Mouse (Mus musculus): ENCODE data around the gene F5. TPM values are rescaled to one million over a fixed set of nuclear protein-coding genes. Genes with fewer than 3 reads are reported as not detected.

The F5 gene
- polyA plus RNA-seq, 1 experiment from 2014 or later, result 0.25 TPM

GRCm38 (mm10) chr1:164235078-164235477 lies 83.4 kb downstream of the F5 start:
- Histone ChIP-seq H3K9ac (ENCODE audit: low read length) (no peak overlapping the region), H3K4me2 (no peak overlapping the region)

GRCm38 (mm10) chr1:164236078-164236477 lies 84.4 kb downstream of the F5 start:
- Histone ChIP-seq H3K4me1 (ENCODE audit: control insufficient read depth, insufficient read depth, low read length) (no peaks in the 10 kb centered on the region), H3K4me2 (no peak overlapping the region), H3K9ac (ENCODE audit: low read length) (no peak overlapping the region), H3K27ac (ENCODE audit: low read depth, low read length) (no peak overlapping the region), H3K27me3 (ENCODE audit: control insufficient read depth, insufficient read depth, low read length) (no peaks in the 10 kb centered on the region), H3K36me3 (ENCODE audit: control insufficient read depth, insufficient read depth, low read length) (no peaks in the 10 kb centered on the region), H3K4me3 (ENCODE audit: low read depth, low read length) (no peak overlapping the region), H3K9me3 (ENCODE audit: control insufficient read depth, low read length) (no peaks in the 10 kb centered on the region)
- 51% methylated on average over 7 of the region's 7 CpGs for WGBS
- DNase-seq (ENCODE audit: low spot score, missing footprints), result peak; percentile 77
- ATAC-seq (ENCODE audit: low FRiP score), result no peak

More at GRCm38 (mm10) chr1:164235078-164235477, 83.4 kb downstream of the F5 start:
- Histone ChIP-seq H3K4me3 (ENCODE audit: low read depth, low read length) (no peak overlapping the region), H3K27me3 (ENCODE audit: control insufficient read depth, insufficient read depth, low read length) (no peaks in the 10 kb centered on the region), H3K27ac (ENCODE audit: low read depth, low read length) (no peak overlapping the region), H3K36me3 (ENCODE audit: control insufficient read depth, insufficient read depth, low read length) (no peaks in the 10 kb centered on the region), H3K4me1 (ENCODE audit: control insufficient read depth, insufficient read depth, low read length) (no peaks in the 10 kb centered on the region), H3K9me3 (ENCODE audit: control insufficient read depth, low read length) (no peaks in the 10 kb centered on the region)
- DNase-seq (ENCODE audit: low spot score, missing footprints) (no peak), ATAC-seq (ENCODE audit: low FRiP score) (no peak)
- whole genome bisulfite sequencing, result 62% methylated on average over 7 of the region's 7 CpGs

- no peaks in the 10 kb centered on the region for H3K27me3 ChIP-seq (ENCODE audit: control insufficient read depth, insufficient read depth, low read length)
- H3K4me2 ChIP-seq, result no peak overlapping the region
- no peak overlapping the region for H3K27ac ChIP-seq (ENCODE audit: low read depth, low read length)
- peak; percentile 44 for DNase-seq (ENCODE audit: low spot score, missing footprints)
- no peaks in the 10 kb centered on the region for H3K4me1 ChIP-seq (ENCODE audit: control insufficient read depth, insufficient read depth, low read length)
- no peaks in the 10 kb centered on the region for H3K9me3 ChIP-seq (ENCODE audit: control insufficient read depth, low read length)
- no peak overlapping the region for H3K9ac ChIP-seq (ENCODE audit: low read length)
- H3K36me3 ChIP-seq (ENCODE audit: control insufficient read depth, insufficient read depth, low read length), result no peaks in the 10 kb centered on the region
- WGBS, result 83% methylated on average over 2 of the region's 2 CpGs
- no peak for ATAC-seq (ENCODE audit: low FRiP score)
- no peak overlapping the region for H3K4me3 ChIP-seq (ENCODE audit: low read depth, low read length)
Measured at GRCm38 (mm10) chr1:164241494-164241893, 89.9 kb downstream of the F5 start.

GRCm38 (mm10) chr1:164242809-164243208 lies 91.2 kb downstream of the F5 start:
- WGBS, result 72% methylated on average over 8 of the region's 8 CpGs
- no peak overlapping the region for H3K4me3 ChIP-seq (ENCODE audit: low read depth, low read length)
- H3K9me3 ChIP-seq (ENCODE audit: control insufficient read depth, low read length), result no peaks in the 10 kb centered on the region
- ATAC-seq (ENCODE audit: low FRiP score) (no peak), DNase-seq (ENCODE audit: low spot score, missing footprints) (peak; percentile 82)
- no peaks in the 10 kb centered on the region for H3K36me3 ChIP-seq (ENCODE audit: control insufficient read depth, insufficient read depth, low read length)
- peaks cover 4% of the 10 kb centered on the region for H3K4me1 ChIP-seq (ENCODE audit: control insufficient read depth, insufficient read depth, low read length)
- H3K4me2 ChIP-seq, result no peak overlapping the region
- H3K27me3 ChIP-seq (ENCODE audit: control insufficient read depth, insufficient read depth, low read length), result no peaks in the 10 kb centered on the region; the same call in 1 of the 2 replicates
- no peak overlapping the region for H3K9ac ChIP-seq (ENCODE audit: low read length)
- no peak overlapping the region for H3K27ac ChIP-seq (ENCODE audit: low read depth, low read length)

- peak overlapping the region; percentile 63; the same call in 1 of the 2 replicates for H3K4me3 ChIP-seq (ENCODE audit: low read depth, low read length)
- WGBS, result 31% methylated on average over 8 of the region's 8 CpGs
Measured at GRCm38 (mm10) chr1:164247442-164247841, 95.8 kb downstream of the F5 start.

GRCm38 (mm10) chr1:164247971-164248370 lies 96.3 kb downstream of the F5 start:
- Histone ChIP-seq H3K4me3 (ENCODE audit: low read depth, low read length) (peak overlapping the region; percentile 63), H3K27me3 (ENCODE audit: control insufficient read depth, insufficient read depth, low read length) (peaks cover 2% of the 10 kb centered on the region; the same call in 1 of the 2 replicates), H3K36me3 (ENCODE audit: control insufficient read depth, insufficient read depth, low read length) (no peaks in the 10 kb centered on the region), H3K4me2 (peak overlapping the region; percentile 80), H3K9ac (ENCODE audit: low read length) (peak overlapping the region; percentile 55), H3K9me3 (ENCODE audit: control insufficient read depth, low read length) (no peaks in the 10 kb centered on the region), H3K27ac (ENCODE audit: low read depth, low read length) (no peak overlapping the region), H3K4me1 (ENCODE audit: control insufficient read depth, insufficient read depth, low read length) (peaks cover 12% of the 10 kb centered on the region)
- DNase-seq (ENCODE audit: low spot score, missing footprints) (peak; percentile 88), ATAC-seq (ENCODE audit: low FRiP score) (no peak)
- WGBS, result 8% methylated on average over 10 of the region's 10 CpGs

More at GRCm38 (mm10) chr1:164247442-164247841, 95.8 kb downstream of the F5 start:
- ATAC-seq (ENCODE audit: low FRiP score) (no peak), DNase-seq (ENCODE audit: low spot score, missing footprints) (peak; percentile 79)
- Histone ChIP-seq H3K4me2 (peak overlapping the region; percentile 80), H3K9me3 (ENCODE audit: control insufficient read depth, low read length) (no peaks in the 10 kb centered on the region), H3K27me3 (ENCODE audit: control insufficient read depth, insufficient read depth, low read length) (peaks cover 2% of the 10 kb centered on the region; the same call in 1 of the 2 replicates), H3K9ac (ENCODE audit: low read length) (peak overlapping the region; percentile 55), H3K27ac (ENCODE audit: low read depth, low read length) (no peak overlapping the region), H3K4me1 (ENCODE audit: control insufficient read depth, insufficient read depth, low read length) (peaks cover 12% of the 10 kb centered on the region), H3K36me3 (ENCODE audit: control insufficient read depth, insufficient read depth, low read length) (no peaks in the 10 kb centered on the region)

GRCm38 (mm10) chr1:164248465-164249331 lies 97.1 kb downstream of the F5 start, which contains the start of gene Slc19a2:
Gene Slc19a2, plus strand, starts transcription at chr1:164249046.
- Histone ChIP-seq H3K4me3 (ENCODE audit: low read depth, low read length) (peak within 1 kb of the TSS; percentile 63), H3K27me3 (ENCODE audit: control insufficient read depth, insufficient read depth, low read length) (peaks cover 2% of the 10 kb centered on the region; the same call in 1 of the 2 replicates), H3K4me1 (ENCODE audit: control insufficient read depth, insufficient read depth, low read length) (peaks cover 12% of the 10 kb centered on the region), H3K9ac (ENCODE audit: low read length) (peak within 1 kb of the TSS; percentile 69), H3K9me3 (ENCODE audit: control insufficient read depth, low read length) (no peaks in the 10 kb centered on the region), H3K36me3 (ENCODE audit: control insufficient read depth, insufficient read depth, low read length) (no peaks in the 10 kb centered on the region), H3K4me2 (peak within 1 kb of the TSS; percentile 80), H3K27ac (ENCODE audit: low read depth, low read length) (peak within 1 kb of the TSS; percentile 25)
- DNase-seq (ENCODE audit: low spot score, missing footprints) (peak; percentile 99), ATAC-seq (ENCODE audit: low FRiP score) (peak; percentile 98)
- WGBS, result under 1% methylated on average over 78 of the region's 79 CpGs

GRCm38 (mm10) chr1:164249332-164249711 lies 97.7 kb downstream of the F5 start:
- WGBS, result under 1% methylated on average over 33 of the region's 33 CpGs
- peaks cover 2% of the 10 kb centered on the region; the same call in 1 of the 2 replicates for H3K27me3 ChIP-seq (ENCODE audit: control insufficient read depth, insufficient read depth, low read length)
- H3K27ac ChIP-seq (ENCODE audit: low read depth, low read length), result peak overlapping the region; percentile 25

More at GRCm38 (mm10) chr1:164249332-164249711, 97.7 kb downstream of the F5 start:
- DNase-seq (ENCODE audit: low spot score, missing footprints) (peak; percentile 96), ATAC-seq (ENCODE audit: low FRiP score) (no peak)
- Histone ChIP-seq H3K4me1 (ENCODE audit: control insufficient read depth, insufficient read depth, low read length) (peaks cover 12% of the 10 kb centered on the region), H3K9ac (ENCODE audit: low read length) (peak overlapping the region; percentile 69), H3K4me2 (peak overlapping the region; percentile 80), H3K4me3 (ENCODE audit: low read depth, low read length) (peak overlapping the region; percentile 63), H3K9me3 (ENCODE audit: control insufficient read depth, low read length) (no peaks in the 10 kb centered on the region), H3K36me3 (ENCODE audit: control insufficient read depth, insufficient read depth, low read length) (no peaks in the 10 kb centered on the region)

Data from midbrain, embryonic 11.5 days (tissue).